Mouse (Mus musculus) naive thymus-derived CD4-positive, alpha-beta T cell, adult 2 months (primary cell): Measurements from ENCODE around the gene Dtd2.

Source experiments
- DNase-seq: peaks from one replicate; pipeline ENCODE4 v3.0.0-alpha.2; 2011; ENCODE audit warnings: low read depth

Gene Dtd2

DNA sequence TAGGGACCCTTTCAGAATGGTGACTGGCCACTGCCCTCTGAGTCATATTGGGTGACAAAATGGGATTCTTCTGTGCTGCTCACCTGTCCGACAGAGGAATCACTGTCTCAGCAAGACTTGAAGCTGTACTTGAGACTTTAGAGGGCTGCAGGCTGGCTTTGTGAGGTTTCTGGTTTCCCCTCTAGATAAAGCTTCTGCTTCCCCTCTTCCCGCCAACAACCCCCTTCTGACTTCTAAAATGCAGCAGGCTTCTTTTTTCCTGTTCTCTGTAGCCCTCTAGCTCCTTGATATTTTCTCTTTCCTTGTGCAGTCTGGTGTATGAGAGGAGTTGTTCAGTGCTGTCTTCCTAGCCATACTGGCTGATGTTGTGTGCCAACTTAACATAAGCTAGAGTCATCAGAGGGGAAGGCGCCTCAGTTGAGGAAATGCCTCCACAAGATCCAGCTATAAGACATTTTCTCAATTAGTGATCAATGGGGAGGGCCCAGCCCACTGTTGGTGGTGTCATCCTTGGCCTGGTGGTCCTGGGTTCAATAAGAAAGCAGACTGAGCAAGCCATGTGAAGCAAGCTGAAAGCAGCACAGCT is 21.0 kb downstream of the Dtd2 start:
- DNase-seq: no peak

DNA sequence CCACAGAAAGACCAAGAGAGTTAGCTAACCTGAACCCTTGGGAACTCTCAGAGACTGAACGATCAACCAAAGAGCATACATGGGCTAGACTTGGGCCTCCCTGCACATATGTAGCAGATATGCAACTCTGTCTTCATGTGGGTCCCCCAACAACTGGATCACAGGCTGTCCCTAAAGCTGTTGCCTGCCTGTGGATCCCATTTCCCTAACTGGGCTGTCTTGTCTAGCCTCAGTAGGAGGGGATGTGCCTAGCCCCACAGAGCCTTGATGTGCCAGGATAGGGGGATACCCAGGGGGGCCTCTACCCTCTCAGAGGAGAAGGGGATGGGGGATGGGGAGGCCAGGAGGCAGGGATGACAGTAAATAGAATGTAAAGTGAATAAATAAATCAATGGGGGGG is 22.7 kb downstream of the Dtd2 start:
- no peak for DNase-seq

DNA sequence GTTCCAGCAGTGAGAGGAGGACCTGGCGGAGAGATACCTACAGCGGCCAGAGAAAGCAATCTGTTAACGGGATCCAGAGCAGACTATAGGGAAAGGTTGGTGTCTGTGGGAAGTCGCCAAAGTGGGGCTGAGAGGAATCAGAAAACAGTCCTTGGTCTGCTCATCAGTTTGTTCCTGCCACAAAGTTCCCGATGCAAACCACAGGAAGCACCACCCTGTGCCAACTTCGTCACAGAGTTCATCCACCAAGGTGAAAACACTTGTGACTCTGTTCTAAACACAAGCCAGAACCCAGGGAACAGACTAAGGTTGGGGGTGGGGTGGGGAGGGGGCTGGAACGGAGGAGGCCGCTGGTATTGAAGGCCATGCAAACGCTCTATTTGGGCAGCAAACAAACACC is 29.8 kb downstream of the Dtd2 start:
- peak; percentile 59 for DNase-seq

DNA sequence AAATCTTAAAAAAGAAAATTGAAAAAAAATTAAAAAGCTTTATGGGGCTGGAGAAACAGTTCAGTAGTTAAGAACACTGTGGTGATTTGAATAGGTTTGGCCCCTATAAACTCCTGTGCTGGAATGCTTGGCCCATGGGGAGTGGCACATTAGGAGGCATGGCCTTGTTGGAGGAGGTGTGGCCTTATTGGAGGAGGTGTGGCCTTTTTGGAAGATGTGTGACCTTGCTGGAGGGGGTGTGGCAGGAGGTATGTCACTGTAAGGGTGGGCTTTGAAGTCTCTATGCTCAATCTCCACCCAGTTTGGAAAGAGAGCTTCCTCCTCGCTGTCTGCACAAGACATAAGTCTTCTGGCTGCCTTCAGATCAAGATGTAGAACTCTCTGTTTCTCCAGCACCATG is 31.9 kb downstream of the Dtd2 start:
- peak; percentile 20 for DNase-seq

DNA sequence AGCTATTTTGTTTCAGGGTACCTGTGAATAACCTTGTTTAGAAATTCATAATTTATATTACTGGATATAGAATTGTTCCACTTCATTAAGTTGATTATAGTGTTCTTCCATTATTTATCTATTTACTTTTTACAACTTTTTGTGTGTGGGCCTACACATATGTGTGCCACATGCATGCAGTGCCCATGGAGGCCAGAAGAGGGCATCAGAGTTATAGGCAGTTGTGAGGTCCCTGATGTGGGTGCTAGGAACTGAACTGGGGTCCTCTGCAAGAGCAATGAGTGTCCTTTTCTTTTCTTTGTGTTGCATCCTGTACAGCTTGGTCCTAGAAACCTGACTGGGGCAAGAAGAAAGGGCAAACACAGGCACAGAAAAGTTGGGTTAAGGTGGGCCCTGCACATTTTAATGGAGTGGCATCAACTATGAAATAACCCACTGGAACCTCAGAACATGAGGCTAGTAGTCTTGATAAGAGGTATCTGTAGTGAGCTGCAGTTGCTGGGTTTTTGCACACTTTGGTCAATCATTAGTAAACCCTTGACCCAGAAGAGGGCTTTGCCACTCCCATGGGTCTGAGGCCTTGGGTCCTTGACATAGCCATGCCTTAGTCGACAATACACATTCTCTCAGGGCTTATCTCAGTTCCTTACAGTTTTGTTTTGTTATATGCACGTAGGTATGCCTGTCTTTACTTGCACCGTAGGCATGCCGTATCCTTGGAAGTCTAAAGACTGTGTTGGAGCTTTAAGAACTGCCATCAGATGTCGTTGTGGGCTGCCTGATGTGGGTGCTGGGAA is 33.8 kb downstream of the Dtd2 start:
- peak; percentile 39 for DNase-seq

DNA sequence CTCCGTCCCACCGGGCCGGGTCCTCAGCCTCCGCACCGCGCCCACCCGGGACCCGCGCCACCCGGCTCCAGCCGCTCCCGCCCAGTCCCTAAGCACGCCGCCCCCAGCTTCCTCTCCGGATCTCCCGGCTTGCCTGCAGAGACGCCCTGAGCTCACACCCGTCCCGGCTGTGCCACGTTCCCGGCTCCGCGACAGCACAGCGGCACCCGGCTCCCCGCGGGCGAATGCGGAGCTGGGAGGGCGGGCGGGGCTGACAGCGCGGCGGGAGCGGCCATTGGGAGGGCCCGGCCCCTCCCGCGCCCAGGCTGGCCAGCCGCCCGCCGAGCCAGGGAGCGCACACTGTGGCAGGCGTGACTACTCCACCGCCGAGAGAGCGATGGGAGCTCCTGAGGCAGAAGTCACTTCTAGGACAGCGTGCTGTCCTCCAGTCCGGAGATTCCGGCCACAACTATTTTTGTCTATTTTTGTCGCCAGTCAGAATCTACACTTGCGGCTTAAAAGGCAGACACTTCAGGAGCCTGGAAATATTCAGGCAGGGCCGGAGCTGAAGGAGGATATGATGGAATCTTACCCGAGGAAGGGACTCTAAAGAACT is 35.1 kb downstream of the Dtd2 start, which contains the start of gene Heatr5a:
Gene Heatr5a (minus strand): TSS at position 252 of the 595 bp plus-strand sequence.
- DNase-seq: peak; percentile 78

DNA sequence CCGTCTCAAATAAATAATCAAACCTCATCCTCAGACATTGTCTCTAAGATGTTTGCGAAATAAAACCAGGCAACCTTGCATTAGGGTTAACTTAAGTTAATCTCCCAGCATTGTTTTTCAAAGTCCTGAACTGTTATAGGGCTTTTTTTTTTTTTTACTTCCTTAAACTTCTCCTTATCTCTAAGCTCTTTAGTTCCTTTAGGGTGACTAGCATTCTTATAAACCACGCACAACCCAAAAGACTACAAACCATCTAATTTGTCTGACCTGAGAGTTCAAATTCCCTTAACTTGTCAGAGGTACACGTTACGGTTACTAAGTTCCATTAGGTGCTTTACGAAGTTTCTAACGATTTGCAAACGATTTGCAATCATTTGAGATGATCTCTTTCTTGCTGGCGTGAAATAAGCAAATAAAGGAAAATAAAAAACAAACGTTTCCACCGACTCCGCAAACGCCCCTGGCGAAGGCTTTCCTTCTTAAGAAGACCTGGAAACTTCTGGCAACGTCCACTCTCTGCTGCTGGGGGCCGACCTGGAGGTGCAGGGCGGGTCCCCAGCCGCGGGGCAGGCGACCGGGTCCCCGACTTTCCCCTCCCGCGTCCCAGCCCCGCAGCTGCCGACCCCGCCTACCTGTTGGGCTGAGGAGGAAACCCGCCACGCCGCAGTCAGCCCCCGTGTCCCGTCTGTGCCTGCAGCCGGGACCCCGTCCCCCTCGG is 35.8 kb downstream of the Dtd2 start:
- no peak for DNase-seq

DNA sequence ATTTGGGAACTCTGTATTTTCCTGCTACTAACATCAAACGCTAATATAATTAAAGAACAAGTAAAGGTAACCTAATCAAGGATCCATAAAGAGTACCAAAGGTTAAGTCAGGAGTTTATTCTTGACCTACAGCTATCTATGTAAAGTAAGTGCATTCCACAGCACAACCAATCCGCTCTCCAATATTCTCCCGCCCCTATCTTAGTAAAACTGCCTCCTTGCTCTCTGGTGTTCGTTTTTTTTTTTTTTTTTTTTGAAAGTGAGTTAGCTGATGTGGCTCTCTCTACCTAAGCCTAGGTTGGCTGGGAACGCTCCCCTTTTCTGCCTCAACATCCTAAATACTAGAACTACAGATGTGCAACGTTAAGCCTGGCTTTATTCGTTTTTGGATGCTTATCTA is 36.4 kb downstream of the Dtd2 start:
- no peak for DNase-seq

DNA sequence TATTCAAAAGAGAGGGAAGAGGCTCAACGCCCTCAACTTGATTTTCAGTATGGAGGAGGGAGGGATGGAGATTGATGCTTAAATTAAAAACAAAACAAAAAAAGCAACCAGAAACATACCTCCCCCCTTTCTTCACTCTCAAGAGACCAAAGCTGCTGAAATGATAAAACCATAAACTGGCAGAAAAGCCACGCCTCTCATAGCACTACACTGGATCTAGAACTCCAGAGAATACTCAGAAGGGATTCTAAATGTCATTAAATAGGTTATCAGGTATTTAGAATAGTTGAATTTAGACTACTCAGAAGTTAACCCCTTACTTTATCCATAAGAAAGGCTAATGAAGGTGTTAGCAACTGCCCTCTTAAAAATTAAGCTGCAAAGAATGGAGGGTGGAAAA is 37.2 kb downstream of the Dtd2 start:
- no peak for DNase-seq

DNA sequence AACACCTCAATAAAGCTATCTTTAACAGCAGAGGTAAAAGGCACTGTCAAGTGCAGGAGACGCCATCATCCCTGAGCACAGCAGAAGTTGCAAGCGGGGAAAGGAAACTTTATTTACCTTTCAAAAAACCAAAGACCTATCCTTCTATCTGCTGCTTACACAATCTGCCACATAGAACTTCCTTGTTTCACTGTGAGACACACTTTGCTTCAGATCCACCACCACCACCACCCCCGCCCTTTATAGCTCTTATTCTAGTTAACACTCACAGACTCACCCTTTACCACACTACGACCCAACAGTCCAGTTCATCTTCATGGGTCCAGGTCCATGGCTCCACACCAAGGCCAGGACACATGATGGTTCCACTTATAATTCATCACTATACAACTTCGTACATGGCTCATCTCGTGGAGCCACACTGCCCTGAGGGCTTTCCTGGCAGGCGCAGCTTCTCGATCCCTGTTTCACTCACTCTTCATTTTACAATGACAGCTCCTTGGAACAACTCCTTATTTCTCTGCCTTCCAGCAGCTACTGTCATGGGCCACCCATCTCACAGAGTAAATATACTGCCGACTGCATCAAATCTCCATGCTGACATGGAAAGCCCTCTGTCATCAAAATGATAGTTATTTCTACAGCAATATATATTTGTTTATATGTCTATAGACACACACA is 38.2 kb downstream of the Dtd2 start:
- DNase-seq: no peak

DNA sequence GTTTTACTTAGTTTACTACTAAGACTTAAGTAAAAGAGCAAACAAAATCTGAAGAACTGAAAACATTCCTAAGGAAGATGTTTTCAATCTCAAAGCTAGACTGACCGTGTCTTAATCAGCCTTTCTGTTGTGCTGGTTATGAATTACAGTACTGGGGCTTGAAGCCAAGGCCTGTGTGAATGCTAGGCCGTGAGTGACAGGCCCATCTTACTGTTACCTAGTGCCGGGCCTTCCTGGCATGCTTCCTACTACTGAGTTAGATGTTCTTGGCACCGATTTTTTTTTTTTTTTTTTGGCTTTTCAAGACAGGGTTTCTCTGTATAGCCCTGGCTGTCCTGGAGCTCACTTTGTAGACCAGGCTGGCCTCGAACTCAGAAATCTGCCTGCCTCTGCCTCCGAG is 48.7 kb downstream of the Dtd2 start:
- DNase-seq: no peak

DNA sequence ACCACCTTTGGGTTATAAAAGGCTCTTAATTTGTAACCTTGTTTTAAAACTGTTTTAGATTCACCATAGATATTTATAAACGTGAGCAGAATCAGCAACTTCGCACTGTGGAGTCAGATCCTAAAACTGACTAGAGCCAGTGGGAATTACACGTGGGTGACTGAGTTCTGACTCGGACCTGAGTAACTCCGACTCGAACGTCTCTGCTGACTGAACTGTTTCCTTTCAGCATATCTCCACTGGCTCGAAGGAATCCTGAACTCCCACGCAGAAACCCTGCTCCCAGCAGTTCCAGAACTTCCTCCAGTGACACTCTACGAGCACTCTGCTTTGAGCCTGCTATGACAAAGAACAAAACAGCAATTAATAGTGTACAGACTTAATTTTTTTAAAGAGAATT is 54.0 kb downstream of the Dtd2 start:
- DNase-seq: no peak

DNA sequence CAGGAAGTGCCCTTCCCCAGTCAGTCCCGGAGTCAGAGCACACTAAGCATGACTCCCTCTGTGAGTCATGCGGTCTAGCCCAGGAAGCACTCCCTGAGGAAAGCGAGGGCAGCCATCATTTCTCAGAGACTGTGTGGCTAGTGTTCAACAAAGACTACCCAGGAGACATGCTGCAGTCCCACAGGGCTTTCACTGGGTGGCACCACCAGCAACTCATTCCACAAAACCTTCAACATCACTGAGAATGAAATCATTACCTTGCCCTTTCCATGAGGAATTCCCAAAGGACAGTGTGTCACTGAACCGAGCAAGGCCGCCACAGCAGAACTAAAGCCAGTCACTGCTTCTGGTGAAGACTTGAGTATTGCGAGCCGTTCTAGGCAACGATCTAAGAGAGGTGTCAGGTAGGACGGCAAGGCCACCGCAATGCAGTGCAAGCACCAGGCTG is 58.8 kb downstream of the Dtd2 start:
- no peak for DNase-seq

DNA sequence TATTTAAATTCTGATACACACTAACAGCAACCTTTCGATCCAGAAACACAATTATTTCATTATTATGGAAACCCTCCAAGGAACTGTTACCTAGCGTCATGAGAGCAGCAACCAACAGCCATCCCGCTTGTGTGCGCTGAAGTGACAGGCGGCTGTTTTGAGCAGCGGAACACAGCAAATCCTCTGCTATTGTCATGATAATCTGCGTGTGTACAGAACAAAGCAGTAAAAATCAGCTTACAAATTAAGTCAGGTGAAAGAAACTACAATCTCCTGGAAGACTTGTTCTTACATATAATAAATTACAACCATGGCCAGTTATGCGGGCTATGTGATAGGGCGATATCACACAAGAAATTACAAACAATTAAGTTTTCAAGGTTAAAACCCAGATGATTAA is 61.0 kb downstream of the Dtd2 start:
- no peak for DNase-seq

DNA sequence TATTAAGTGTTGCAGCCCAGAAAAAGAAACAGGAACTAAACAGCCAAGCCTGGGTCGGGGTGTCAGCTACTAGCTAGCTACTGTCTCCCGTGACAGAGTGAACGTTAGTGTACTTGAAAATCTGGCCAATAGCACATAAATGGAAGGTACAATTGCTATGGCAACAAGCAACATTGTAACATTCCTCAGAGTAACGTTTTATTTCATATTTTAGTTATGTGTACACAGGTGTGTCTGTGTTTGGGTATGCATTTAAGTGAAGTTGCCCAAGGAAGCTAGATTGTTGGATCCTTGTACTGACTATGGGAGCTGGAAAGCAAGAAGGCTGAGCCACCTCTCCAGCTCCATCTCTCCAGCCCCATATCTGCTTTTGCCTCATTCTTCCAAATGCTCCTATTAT is 66.5 kb downstream of the Dtd2 start:
- DNase-seq: no peak
